ENCODE assay signal across 23 mouse cellular contexts in the genomic region with DNA sequence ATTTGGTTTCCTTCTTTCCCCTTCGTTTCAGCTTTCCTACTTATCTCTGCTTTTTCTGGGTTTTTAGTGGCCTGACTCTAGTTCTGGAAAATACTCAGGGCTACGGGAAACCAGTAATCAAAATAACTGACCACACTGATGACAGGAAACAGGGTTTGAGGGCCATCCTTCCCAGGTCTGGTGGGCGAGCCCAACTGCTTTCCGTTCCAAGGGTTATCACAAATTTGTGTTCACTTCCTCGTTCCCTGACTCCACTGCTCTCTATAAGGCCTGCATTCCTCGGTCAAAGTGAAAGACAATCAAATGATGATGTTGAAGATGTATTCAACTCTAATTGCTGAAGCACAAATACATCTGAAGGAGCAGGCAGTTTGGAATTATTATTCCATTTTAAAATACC.
DNase-seq lines count a peak whose midpoint lies in the region; ATAC-seq and TF ChIP-seq lines count a peak whose summit lies in the region.
"Had no signal": no experiment of that assay in that cellular context is flagged by ENCODE, and none has a peak within 500 bp of the region (broad histone marks: within the 10 kb centered on the region; RNA-seq: fewer than 3 reads in every experiment).

No protein-coding gene starts in this region.

- no peaks in the 10 kb centered on the region for H3K27me3 ChIP-seq in MEL (ENCODE audit: control insufficient read depth in 1 of 2, insufficient read depth in 2 of 2, low read length in 2 of 2)
- no peaks in the 10 kb centered on the region for H3K27me3 ChIP-seq in megakaryocyte, embryonic 14.5 days (replicated peaks)
- H3K27me3 ChIP-seq: embryonic facial prominence, embryonic 13.5 days; forebrain, embryonic 12.5 days; forebrain, embryonic 15.5 days; hindbrain, embryonic 15.5 days; intestine, embryonic 15.5 days had no signal

- no peaks in the 10 kb centered on the region for H3K79me2 ChIP-seq in MEL (ENCODE audit: control insufficient read depth, insufficient read depth, low read length, poor library complexity)

- H3K27ac ChIP-seq in MEL (ENCODE audit: control insufficient read depth, low read depth, low read length): peak overlapping the region; percentile 14; the same call in 1 of the 2 replicates
- H3K27ac ChIP-seq: embryonic facial prominence, embryonic 13.5 days; forebrain, embryonic 12.5 days; forebrain, embryonic 15.5 days; hindbrain, embryonic 15.5 days; intestine, embryonic 15.5 days had no signal

- no peak for TF ChIP-seq POLR2A in MEL (IDR thresholded peaks at IDR 0.05; ENCODE audit: control insufficient read depth in 1 of 2, insufficient read depth in 1 of 2, low read depth in 1 of 2, low read length in 2 of 2, poor library complexity in 1 of 2)

- ATAC-seq in hematopoietic stem cell, adult 5-6 weeks (replicated peaks in 1 of 2; ENCODE audit: insufficient read depth in 1 of 2, low FRiP score in 2 of 2, low TSS enrichment in 1 of 2, low read depth in 1 of 2, poor library complexity in 2 of 2, severe bottlenecking in 2 of 2): peak; percentile 39 to 57; a peak in 2 of 4 replicates
- ATAC-seq: activated CD4-positive, CD25-positive, alpha-beta regulatory T cell, adult 4 months; forebrain, embryonic 15.5 days; intestine, embryonic 15.5 days had no signal

- no peak for TF ChIP-seq CTCF in MEL (IDR thresholded peaks at IDR 0.05 in 2 of 3, conservative IDR thresholded peaks at IDR 0.05 in 1 of 3; ENCODE audit: control insufficient read depth in 1 of 3, insufficient read depth in 1 of 3, low read depth in 2 of 3, low read length in 3 of 3, poor library complexity in 1 of 3, severe bottlenecking in 1 of 3)

- no peak for TF ChIP-seq RAD21 in MEL (IDR thresholded peaks at IDR 0.05; ENCODE audit: low read depth, low read length)

- peaks cover 13 to 18% of the 10 kb centered on the region in 2 experiments for H3K4me1 ChIP-seq in MEL (ENCODE audit: control insufficient read depth in 1 of 2, insufficient read depth in 2 of 2, low read length in 2 of 2)
- peaks cover 69% of the 10 kb centered on the region for H3K4me1 ChIP-seq in megakaryocyte, embryonic 14.5 days
- H3K4me1 ChIP-seq: embryonic facial prominence, embryonic 13.5 days; forebrain, embryonic 12.5 days; forebrain, embryonic 15.5 days; hindbrain, embryonic 15.5 days; intestine, embryonic 15.5 days had no signal

- intact Hi-C loops in heart, postnatal 10 days (cut with DNase I): no loop called here

- peak; percentile 61 to 62 for TF ChIP-seq EP300 in MEL (IDR thresholded peaks at IDR 0.05; ENCODE audit: low read depth in 1 of 2, low read length in 2 of 2)

- peaks cover 0 to 16% of the 10 kb centered on the region in 2 experiments; a peak in 2 of 4 replicates for H3K36me3 ChIP-seq in MEL (ENCODE audit: control insufficient read depth in 1 of 2, insufficient read depth in 2 of 2, low read length in 2 of 2)
- no peaks in the 10 kb centered on the region for H3K36me3 ChIP-seq in megakaryocyte, embryonic 14.5 days (replicated peaks; ENCODE audit: low read length)
- H3K36me3 ChIP-seq: embryonic facial prominence, embryonic 13.5 days; forebrain, embryonic 12.5 days; forebrain, embryonic 15.5 days; hindbrain, embryonic 15.5 days; intestine, embryonic 15.5 days had no signal

- peak overlapping the region; percentile 19 to 33; a peak in 1 of 4 replicates for H3K4me3 ChIP-seq in MEL (ENCODE audit: control insufficient read depth in 1 of 2, insufficient read depth in 1 of 2, low read depth in 2 of 2, low read length in 2 of 2)
- peak overlapping the region; percentile 42 for H3K4me3 ChIP-seq in megakaryocyte, embryonic 14.5 days (replicated peaks)
- H3K4me3 ChIP-seq: embryonic facial prominence, embryonic 13.5 days; erythroblast, embryonic 14.5 days; forebrain, embryonic 12.5 days; forebrain, embryonic 15.5 days; hindbrain, embryonic 15.5 days; intestine, embryonic 15.5 days had no signal

- peak; percentile 73 for DNase-seq in heart, adult 11 months
- DNase-seq in heart, postnatal 10 days: no peak
- peak; percentile 59 for DNase-seq in MEL (ENCODE audit: low read depth, low spot score)
- no peak for DNase-seq in left cerebral cortex, adult 18-20 months (ENCODE audit: low spot score in 2 of 2)
- DNase-seq in thymus, postnatal 4 days: no peak
- no peak for DNase-seq in cerebellum, adult 9-10 months
- DNase-seq: adrenal gland, adult 8-10 months; adrenal gland, postnatal 25 days; B cell, adult 2 months; cerebellum, adult 11-12 months; cerebellum, adult 8-10 months; cerebellum, postnatal 14 days; gastrocnemius, postnatal 25 days; heart, postnatal 36 days had no signal

- no peaks in the 10 kb centered on the region for H3K9me3 ChIP-seq in MEL (replicated peaks; ENCODE audit: insufficient read depth, low read length)
- H3K9me3 ChIP-seq in megakaryocyte, embryonic 14.5 days: no peaks in the 10 kb centered on the region
- H3K9me3 ChIP-seq: embryonic facial prominence, embryonic 13.5 days; forebrain, embryonic 12.5 days; forebrain, embryonic 15.5 days; hindbrain, embryonic 15.5 days; intestine, embryonic 15.5 days had no signal

- H3K9ac ChIP-seq in MEL (ENCODE audit: control insufficient read depth, low read depth, low read length, poor library complexity, severe bottlenecking): no peak overlapping the region
- H3K9ac ChIP-seq: embryonic facial prominence, embryonic 13.5 days; forebrain, embryonic 12.5 days; forebrain, embryonic 15.5 days; hindbrain, embryonic 15.5 days; intestine, embryonic 15.5 days had no signal

TF ChIP-seq in MEL, 35 proteins besides CTCF, POLR2A, EP300 and RAD21:
- TF ChIP-seq TBP (IDR thresholded peaks at IDR 0.05; ENCODE audit: low read depth, low read length) (0 out of 2 replicates have a peak, but pooled peaks have one; percentile 16), ELF1 (IDR thresholded peaks at IDR 0.05; ENCODE audit: low read depth, low read length) (peak; percentile 56; the same call in 1 of the 2 replicates), MAFK (IDR thresholded peaks at IDR 0.05; ENCODE audit: borderline replicate concordance, low read depth, low read length) (no peak), MYB (IDR thresholded peaks at IDR 0.05; ENCODE audit: low read depth, low read length) (peak; percentile 43; the same call in 1 of the 2 replicates), GATA1 (IDR thresholded peaks at IDR 0.05; ENCODE audit: low read depth, low read length) (0 out of 2 replicates have a peak, but pooled peaks have one; percentile 6), ZMIZ1 (IDR thresholded peaks at IDR 0.05; ENCODE audit: low read depth, low read length) (no peak)

Comparison
In these comparisons a context has a peak if more than half of its experiments do, and no peak if none do; other contexts are left out.
1. DNase-seq: peak in heart, adult 11 months (single experiment) and MEL (single experiment); none in heart, postnatal 10 days (0 of 2), left cerebral cortex, adult 18-20 months (0 of 2), thymus, postnatal 4 days (single experiment) and cerebellum, adult 9-10 months (single experiment).